Mouse (Mus musculus): ENCODE results near the gene Dnajc11. TPM values are rescaled to one million over a fixed set of nuclear protein-coding genes. Genes with fewer than 3 reads are reported as not detected.

The Dnajc11 gene
- polyA plus RNA-seq (2015; fragmentation: Nextera tagmentation; extraction: Ambion mirVana), result 79.5 and 88.4 TPM in 2 replicates

- Histone ChIP-seq H3K27me3 (ENCODE audit: insufficient read depth, low read length) (no peaks in the 10 kb centered on the region), H3K4me2 (replicated peaks; ENCODE audit: low read depth, low read length) (peak within 1 kb of the TSS; percentile 89), H3K4me3 (ENCODE audit: low read length) (peak within 1 kb of the TSS; percentile 100), H3K9me3 (ENCODE audit: low read length) (no peaks in the 10 kb centered on the region), H3K27ac (ENCODE audit: low read length) (0 out of 2 replicates have a peak within 1 kb of the TSS, but pooled peaks have one; percentile 46), H3K36me3 (ENCODE audit: insufficient read depth, low read length) (no peaks in the 10 kb centered on the region), H3K9ac (replicated peaks; ENCODE audit: low read length) (peak within 1 kb of the TSS; percentile 97), H3K4me1 (ENCODE audit: insufficient read depth, low read length) (peaks cover 24% of the 10 kb centered on the region)
- peak; percentile 94 for ATAC-seq (ENCODE audit: low FRiP score, low TSS enrichment)
- under 1% methylated on average over 65 of the region's 83 CpGs for WGBS
These were observed at the start of gene Dnajc11 for GRCm38 (mm10) chr4:151933505-151934214. Gene Dnajc11, plus strand, starts transcription at chr4:151933691.

DNA sequence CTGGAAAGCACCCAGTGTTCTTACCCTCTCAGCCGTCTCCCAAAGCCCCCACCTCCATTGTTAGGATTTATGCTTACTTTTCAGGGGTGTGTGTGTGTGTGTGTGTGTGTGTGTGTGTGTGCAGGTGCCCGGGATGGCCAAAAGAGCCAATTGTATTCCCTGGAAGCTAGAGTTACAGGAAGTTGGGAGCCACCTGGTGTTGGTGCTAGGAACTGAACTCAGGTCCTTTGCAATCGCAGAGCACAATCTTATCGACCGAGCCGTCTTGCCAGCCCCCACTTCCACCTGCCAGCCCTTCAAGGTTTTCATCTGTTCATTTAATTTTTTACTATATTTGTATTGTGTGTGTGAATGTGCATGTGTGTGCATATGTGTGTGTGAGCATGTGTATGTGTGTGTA is 40.2 kb upstream of the Dnajc11 start:
- Histone ChIP-seq H3K9me3 (ENCODE audit: low read length) (0 out of 2 replicates have a peak, but pooled peaks cover 3% of the 10 kb centered on the region), H3K4me2 (replicated peaks; ENCODE audit: low read depth, low read length) (no peak overlapping the region), H3K27ac (ENCODE audit: low read length) (no peak overlapping the region), H3K9ac (replicated peaks; ENCODE audit: low read length) (no peak overlapping the region), H3K36me3 (ENCODE audit: insufficient read depth, low read length) (no peaks in the 10 kb centered on the region), H3K27me3 (ENCODE audit: insufficient read depth, low read length) (no peaks in the 10 kb centered on the region), H3K4me3 (ENCODE audit: low read length) (no peak overlapping the region), H3K4me1 (ENCODE audit: insufficient read depth, low read length) (no peaks in the 10 kb centered on the region)
- 75% methylated on average over 6 of the region's 6 CpGs for WGBS
- no peak for ATAC-seq (ENCODE audit: low FRiP score, low TSS enrichment)

DNA sequence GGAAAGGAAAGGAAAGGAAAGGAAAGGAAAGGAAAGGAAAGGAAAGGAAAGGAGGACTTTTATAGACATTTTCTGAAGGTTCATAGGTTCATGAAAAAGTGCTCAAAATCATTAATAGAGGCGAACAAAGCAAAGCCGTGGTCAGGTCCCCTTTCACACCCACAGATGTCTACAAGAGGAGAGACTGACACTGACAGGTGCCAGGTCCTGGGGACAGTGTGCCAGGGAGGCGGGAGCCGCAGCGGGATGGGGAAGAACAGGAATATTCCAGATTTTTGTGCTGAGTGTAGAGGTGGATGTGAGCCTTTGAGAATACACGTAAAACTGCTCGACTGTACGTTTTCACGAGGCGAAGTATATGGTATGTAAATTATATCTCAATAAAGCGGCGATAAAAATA is 38.6 kb upstream of the Dnajc11 start:
- WGBS, result 90% methylated on average over 12 of the region's 12 CpGs
- no peak for ATAC-seq (ENCODE audit: low FRiP score, low TSS enrichment)

DNA sequence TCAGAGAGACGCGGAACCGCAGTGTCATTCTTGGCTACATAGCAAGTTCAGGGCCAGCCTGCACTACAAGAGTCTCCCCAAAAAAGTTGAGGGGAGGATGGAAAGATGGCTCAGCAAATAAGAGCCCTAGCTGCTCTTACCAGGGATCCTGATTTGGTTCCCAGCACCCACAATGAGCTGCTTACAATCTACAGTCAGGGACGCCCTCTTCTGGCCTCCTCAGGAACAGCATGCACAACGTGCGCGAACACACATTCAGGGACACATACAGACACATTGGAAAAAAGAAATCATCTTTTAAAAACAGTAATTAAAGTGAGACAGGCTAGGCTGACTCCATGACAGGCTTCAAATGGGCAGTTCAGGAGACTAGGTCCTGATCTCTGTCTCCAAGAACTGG is 37.9 kb upstream of the Dnajc11 start:
- no peak overlapping the region for H3K4me3 ChIP-seq (ENCODE audit: low read length)
- H3K4me1 ChIP-seq (ENCODE audit: insufficient read depth, low read length), result no peaks in the 10 kb centered on the region
- H3K27me3 ChIP-seq (ENCODE audit: insufficient read depth, low read length), result no peaks in the 10 kb centered on the region
- H3K27ac ChIP-seq (ENCODE audit: low read length), result no peak overlapping the region
- H3K4me2 ChIP-seq (replicated peaks; ENCODE audit: low read depth, low read length), result no peak overlapping the region
- H3K9me3 ChIP-seq (ENCODE audit: low read length), result 0 out of 2 replicates have a peak, but pooled peaks cover 3% of the 10 kb centered on the region
- WGBS, result 93% methylated on average over 7 of the region's 7 CpGs
- H3K9ac ChIP-seq (replicated peaks; ENCODE audit: low read length), result no peak overlapping the region
- H3K36me3 ChIP-seq (ENCODE audit: insufficient read depth, low read length), result no peaks in the 10 kb centered on the region
- ATAC-seq (ENCODE audit: low FRiP score, low TSS enrichment), result no peak

More for the DNA sequence above, 38.6 kb upstream of the Dnajc11 start:
- Histone ChIP-seq H3K4me2 (replicated peaks; ENCODE audit: low read depth, low read length) (no peak overlapping the region), H3K9me3 (ENCODE audit: low read length) (0 out of 2 replicates have a peak, but pooled peaks cover 3% of the 10 kb centered on the region), H3K4me3 (ENCODE audit: low read length) (no peak overlapping the region), H3K27ac (ENCODE audit: low read length) (no peak overlapping the region), H3K4me1 (ENCODE audit: insufficient read depth, low read length) (no peaks in the 10 kb centered on the region), H3K27me3 (ENCODE audit: insufficient read depth, low read length) (no peaks in the 10 kb centered on the region), H3K9ac (replicated peaks; ENCODE audit: low read length) (no peak overlapping the region), H3K36me3 (ENCODE audit: insufficient read depth, low read length) (no peaks in the 10 kb centered on the region)

- H3K4me3 ChIP-seq (ENCODE audit: low read length), result no peak overlapping the region
- ATAC-seq (ENCODE audit: low FRiP score, low TSS enrichment), result no peak
- no peak overlapping the region for H3K9ac ChIP-seq (replicated peaks; ENCODE audit: low read length)
- no peaks in the 10 kb centered on the region for H3K36me3 ChIP-seq (ENCODE audit: insufficient read depth, low read length)
- H3K4me1 ChIP-seq (ENCODE audit: insufficient read depth, low read length), result no peaks in the 10 kb centered on the region; the same call in 1 of the 2 replicates
- H3K4me2 ChIP-seq (replicated peaks; ENCODE audit: low read depth, low read length), result no peak overlapping the region
- no peak overlapping the region for H3K27ac ChIP-seq (ENCODE audit: low read length)
- H3K27me3 ChIP-seq (ENCODE audit: insufficient read depth, low read length), result no peaks in the 10 kb centered on the region; the same call in 1 of the 2 replicates
- H3K9me3 ChIP-seq (ENCODE audit: low read length), result 0 out of 2 replicates have a peak, but pooled peaks cover 3% of the 10 kb centered on the region
- WGBS, result 75% methylated on average over 9 of the region's 9 CpGs
These were observed 36.3 kb upstream of the Dnajc11 start for GRCm38 (mm10) chr4:151897069-151897617.

- ATAC-seq (ENCODE audit: low FRiP score, low TSS enrichment), result no peak
- Histone ChIP-seq H3K27ac (ENCODE audit: low read length) (no peak overlapping the region), H3K9ac (replicated peaks; ENCODE audit: low read length) (no peak overlapping the region), H3K4me2 (replicated peaks; ENCODE audit: low read depth, low read length) (no peak overlapping the region), H3K9me3 (ENCODE audit: low read length) (0 out of 2 replicates have a peak, but pooled peaks cover 3% of the 10 kb centered on the region), H3K36me3 (ENCODE audit: insufficient read depth, low read length) (no peaks in the 10 kb centered on the region), H3K27me3 (ENCODE audit: insufficient read depth, low read length) (no peaks in the 10 kb centered on the region; the same call in 1 of the 2 replicates), H3K4me3 (ENCODE audit: low read length) (no peak overlapping the region), H3K4me1 (ENCODE audit: insufficient read depth, low read length) (no peaks in the 10 kb centered on the region; the same call in 1 of the 2 replicates)
- 55% methylated on average over 13 of the region's 13 CpGs for WGBS
These were observed 34.8 kb upstream of the Dnajc11 start for GRCm38 (mm10) chr4:151898600-151899245.

DNA sequence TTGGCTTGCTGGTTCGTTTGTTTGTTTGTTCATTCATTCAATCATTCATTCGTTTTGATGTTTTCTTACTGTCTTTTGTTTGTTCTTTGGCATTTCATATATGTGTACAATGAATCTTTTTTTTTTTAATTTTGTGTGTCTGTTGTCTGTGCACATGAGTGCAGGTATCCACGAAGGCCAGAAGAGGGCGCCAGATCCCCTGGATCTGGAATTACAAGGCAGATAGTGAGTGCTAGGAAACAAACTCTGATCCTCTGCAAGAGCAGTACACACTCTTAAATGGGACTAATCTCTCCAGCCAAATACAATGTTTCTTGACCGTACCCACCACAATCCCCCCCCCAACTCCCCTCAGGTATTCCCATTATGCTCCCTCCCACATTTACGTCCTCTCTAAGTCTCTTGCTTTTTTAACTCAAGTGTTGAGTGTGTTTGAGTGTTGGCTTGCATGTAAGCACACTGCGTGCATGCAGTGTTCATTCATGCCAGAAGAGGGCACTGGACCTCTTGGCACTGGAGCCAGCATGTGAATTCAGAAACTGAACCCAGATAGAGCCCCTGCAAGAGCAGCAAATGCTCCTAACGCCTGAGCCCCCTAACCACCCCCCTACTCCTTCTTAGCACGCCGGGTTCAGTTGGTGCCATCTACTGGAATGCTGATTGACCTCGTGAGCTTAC is 33.6 kb upstream of the Dnajc11 start:
- H3K4me3 ChIP-seq (ENCODE audit: low read length), result no peak overlapping the region
- no peaks in the 10 kb centered on the region; the same call in 1 of the 2 replicates for H3K27me3 ChIP-seq (ENCODE audit: insufficient read depth, low read length)
- no peak overlapping the region for H3K4me2 ChIP-seq (replicated peaks; ENCODE audit: low read depth, low read length)
- no peak overlapping the region for H3K27ac ChIP-seq (ENCODE audit: low read length)
- H3K9ac ChIP-seq (replicated peaks; ENCODE audit: low read length), result no peak overlapping the region
- no peak for ATAC-seq (ENCODE audit: low FRiP score, low TSS enrichment)
- WGBS, result 65% methylated on average over 11 of the region's 11 CpGs
- peaks cover 2% of the 10 kb centered on the region; the same call in 1 of the 2 replicates for H3K4me1 ChIP-seq (ENCODE audit: insufficient read depth, low read length)
- 0 out of 2 replicates have a peak, but pooled peaks cover 3% of the 10 kb centered on the region for H3K9me3 ChIP-seq (ENCODE audit: low read length)
- H3K36me3 ChIP-seq (ENCODE audit: insufficient read depth, low read length), result no peaks in the 10 kb centered on the region

DNA sequence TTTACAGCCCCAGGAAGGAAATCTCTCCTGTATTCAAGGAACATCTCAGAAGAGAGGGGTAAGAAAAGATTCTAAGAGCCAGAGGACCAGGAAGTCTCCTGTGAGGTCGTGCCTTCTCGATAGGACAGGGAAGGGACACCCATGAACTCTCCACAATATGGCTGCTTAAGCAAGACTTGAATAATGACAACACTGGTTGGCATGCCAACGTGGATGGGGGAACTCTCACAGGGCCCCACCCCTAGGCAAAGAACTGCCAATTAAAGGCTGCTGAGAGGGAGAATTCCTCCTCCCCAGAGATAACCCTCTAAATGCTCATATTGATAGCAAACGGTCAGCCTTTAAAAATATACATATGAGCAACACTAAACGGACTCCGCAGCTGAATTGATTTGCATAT is 32.8 kb upstream of the Dnajc11 start:
- no peak overlapping the region for H3K4me2 ChIP-seq (replicated peaks; ENCODE audit: low read depth, low read length)
- peaks cover 2% of the 10 kb centered on the region; the same call in 1 of the 2 replicates for H3K4me1 ChIP-seq (ENCODE audit: insufficient read depth, low read length)
- H3K36me3 ChIP-seq (ENCODE audit: insufficient read depth, low read length), result no peaks in the 10 kb centered on the region
- ATAC-seq (ENCODE audit: low FRiP score, low TSS enrichment), result no peak
- H3K27me3 ChIP-seq (ENCODE audit: insufficient read depth, low read length), result no peaks in the 10 kb centered on the region; the same call in 1 of the 2 replicates
- H3K27ac ChIP-seq (ENCODE audit: low read length), result no peak overlapping the region
- no peak overlapping the region for H3K4me3 ChIP-seq (ENCODE audit: low read length)
- 81% methylated on average over 6 of the region's 6 CpGs for WGBS
- 0 out of 2 replicates have a peak, but pooled peaks cover 2% of the 10 kb centered on the region for H3K9me3 ChIP-seq (ENCODE audit: low read length)
- no peak overlapping the region for H3K9ac ChIP-seq (replicated peaks; ENCODE audit: low read length)

DNA sequence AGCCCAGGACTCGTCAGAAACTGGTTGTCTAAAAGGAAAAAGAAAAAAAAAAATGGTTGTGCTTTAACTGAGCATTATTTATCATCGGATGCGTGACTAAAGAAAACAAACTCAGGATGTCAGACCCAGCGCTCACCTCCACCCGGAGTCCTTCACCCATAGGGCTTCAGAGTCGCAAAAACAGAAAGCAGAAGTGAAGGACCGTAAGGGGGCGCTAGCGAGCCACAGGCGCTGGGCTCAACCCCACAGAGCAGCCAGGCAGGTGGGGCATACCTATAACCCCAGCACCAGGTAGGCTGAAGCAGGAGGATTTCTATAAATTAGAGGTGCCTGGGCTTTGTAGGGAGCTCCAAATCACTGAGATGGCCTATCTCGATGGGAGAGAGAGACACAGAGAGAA is 32.1 kb upstream of the Dnajc11 start:
- no peaks in the 10 kb centered on the region for H3K36me3 ChIP-seq (ENCODE audit: insufficient read depth, low read length)
- no peaks in the 10 kb centered on the region for H3K9me3 ChIP-seq (ENCODE audit: low read length)
- H3K4me1 ChIP-seq (ENCODE audit: insufficient read depth, low read length), result peaks cover 2% of the 10 kb centered on the region; the same call in 1 of the 2 replicates
- no peaks in the 10 kb centered on the region; the same call in 1 of the 2 replicates for H3K27me3 ChIP-seq (ENCODE audit: insufficient read depth, low read length)
- ATAC-seq (ENCODE audit: low FRiP score, low TSS enrichment), result no peak
- H3K4me2 ChIP-seq (replicated peaks; ENCODE audit: low read depth, low read length), result no peak overlapping the region
- WGBS, result 56% methylated on average over 11 of the region's 11 CpGs
- no peak overlapping the region for H3K9ac ChIP-seq (replicated peaks; ENCODE audit: low read length)
- H3K27ac ChIP-seq (ENCODE audit: low read length), result no peak overlapping the region
- no peak overlapping the region for H3K4me3 ChIP-seq (ENCODE audit: low read length)

Data from kidney, embryonic 16.5 days (tissue).